Mouse (Mus musculus) midbrain, embryonic 14.5 days (tissue): ENCODE measurements around the gene Pde8a. TPM values are rescaled to one million over a fixed set of nuclear protein-coding genes. Genes with fewer than 3 reads are reported as not detected.

ENCODE experiments used
- ATAC-seq: fragments of 200-750 bp; cut with Nextera tagmentation; 2 replicates; pipeline ENCODE4 v1.8.0; 2017; ENCODE audit warnings: moderate number of reproducible peaks, moderate library complexity; ENCODE audit not compliant: low FRiP score, low TSS enrichment
- DNase-seq: peaks from one replicate; pipeline ENCODE4 v3.0.0-alpha.2; 2015
- H3K27ac ChIP-seq: fragments of 300-500 bp; sonication (generic); replicated peaks from 2 replicates; pipeline ENCODE4 v1.5.1; 2014; ENCODE audit warnings: mild to moderate bottlenecking, low read depth, low read length, moderate library complexity
- H3K27me3 ChIP-seq: fragments of 300-500 bp; sonication (generic); 2 replicates; pipeline ENCODE4 v1.6.1; 2014; ENCODE audit warnings: low read length, control low read depth, mixed read lengths; ENCODE audit not compliant: control insufficient read depth, insufficient read depth
- H3K36me3 ChIP-seq: fragments of 300-500 bp; sonication (generic); 2 replicates; pipeline ENCODE4 v1.6.1; 2014; ENCODE audit warnings: low read length, control low read depth; ENCODE audit not compliant: control insufficient read depth, insufficient read depth
- H3K4me1 ChIP-seq: fragments of 300-500 bp; sonication (generic); 2 replicates; pipeline ENCODE4 v1.6.1; 2014; ENCODE audit warnings: mild to moderate bottlenecking, antibody characterized with exemption, low read length, control low read depth; ENCODE audit not compliant: control insufficient read depth, insufficient read depth
- H3K4me2 ChIP-seq: fragments of 300-500 bp; sonication (generic); 2 replicates; pipeline ENCODE4 v1.6.1; 2014; ENCODE audit warnings: mild to moderate bottlenecking, low read length, moderate library complexity
- H3K4me3 ChIP-seq: fragments of 300-500 bp; sonication (generic); replicated peaks from 2 replicates; pipeline ENCODE4 v1.5.1; 2014; ENCODE audit warnings: low read depth, low read length
- H3K9ac ChIP-seq: fragments of 300-500 bp; sonication (generic); replicated peaks from 2 replicates; pipeline ENCODE4 v1.6.1; 2014; ENCODE audit warnings: mild to moderate bottlenecking, low read length, moderate library complexity
- H3K9me3 ChIP-seq: fragments of 300-500 bp; sonication (generic); 2 replicates; pipeline ENCODE4 v1.6.1; 2016; ENCODE audit warnings: low read length, control low read depth, mixed read lengths; ENCODE audit not compliant: control insufficient read depth
- WGBS: fragments of 180-500 bp; shearing (Covaris S2); extraction: QIAGEN DNeasy Blood & Tissue Kit; methylation state at CpG from one replicate; pipeline ENCODE4 v1.1.7; 2014; 5-methylcytosine and 5-hydroxymethylcytosine counted together
- polyA plus RNA-seq: library from polyadenylated mRNA; unstranded; fragments of >200 nt; fragmentation: Nextera tagmentation; extraction: Ambion mirVana; gene quantifications from 2 replicates; pipeline ENCODE4 v1.2.1, GENCODE M21; 2014

The Pde8a gene
- polyA plus RNA-seq, 1 experiment from 2014 or later, result 2.4 TPM

DNA sequence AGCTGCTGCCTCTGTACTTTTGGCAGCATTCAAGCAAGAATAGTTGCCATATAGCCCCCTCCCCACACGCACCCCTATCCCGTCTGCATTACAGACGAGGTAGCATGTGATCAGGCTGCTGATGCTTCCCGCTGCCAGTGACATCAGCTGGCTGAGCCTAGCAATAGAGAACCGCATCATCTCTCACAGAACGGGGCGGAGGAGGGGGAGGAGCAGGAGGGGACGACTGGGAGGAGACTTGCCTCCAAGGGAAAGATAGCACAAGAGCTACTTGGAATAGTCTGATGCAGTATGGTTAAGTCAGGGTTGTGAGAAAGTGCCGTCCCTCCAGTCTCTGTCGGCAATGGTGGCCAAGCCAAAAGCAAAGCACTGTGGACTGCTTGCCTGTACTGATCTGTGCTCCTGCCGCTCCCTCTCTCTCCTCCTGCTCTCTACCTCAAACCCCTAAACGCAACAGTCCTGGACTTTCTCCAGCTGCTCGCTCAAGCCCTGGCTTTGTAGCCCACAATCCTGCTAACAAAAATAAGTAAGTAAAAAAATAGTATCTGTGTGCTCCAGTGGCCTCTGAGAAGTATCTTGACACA, 159.0 kb downstream of the Pde8a start:
- Histone ChIP-seq H3K4me3 (peak overlapping the region; percentile 24), H3K27ac (no peak overlapping the region), H3K36me3 (no peaks in the 10 kb centered on the region), H3K9me3 (no peaks in the 10 kb centered on the region), H3K4me2 (peak overlapping the region; percentile 54), H3K4me1 (peaks cover 8% of the 10 kb centered on the region; the same call in 1 of the 2 replicates), H3K9ac (peak overlapping the region; percentile 50; the same call in 1 of the 2 replicates), H3K27me3 (no peaks in the 10 kb centered on the region)
- WGBS, result 7% methylated on average over 13 of the region's 13 CpGs
- DNase-seq (peak; percentile 84), ATAC-seq (peak; percentile 86)

DNA sequence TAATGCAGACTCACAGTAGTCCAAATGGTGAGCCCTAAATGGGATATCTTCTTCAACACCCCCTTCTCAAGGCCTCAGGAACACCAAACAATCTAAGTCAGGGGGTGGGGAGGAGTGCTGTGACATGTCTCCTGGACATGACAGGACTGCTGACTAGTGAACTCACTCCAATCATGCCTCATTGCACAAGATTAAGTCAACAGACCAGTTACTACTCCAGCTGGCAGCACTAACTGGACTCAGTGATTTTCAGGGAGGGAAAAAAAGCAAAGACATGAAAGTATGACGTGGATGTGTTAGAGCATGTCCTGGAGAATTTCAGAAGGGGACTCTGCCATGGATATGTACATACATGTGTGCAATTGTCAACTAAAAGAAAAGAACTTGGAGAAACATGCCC, 166.0 kb downstream of the Pde8a start:
- ATAC-seq, result no peak
- Histone ChIP-seq H3K27ac (no peak overlapping the region), H3K4me2 (no peak overlapping the region), H3K27me3 (no peaks in the 10 kb centered on the region), H3K36me3 (no peaks in the 10 kb centered on the region), H3K4me3 (no peak overlapping the region), H3K9ac (no peak overlapping the region), H3K9me3 (no peaks in the 10 kb centered on the region), H3K4me1 (no peaks in the 10 kb centered on the region)
- WGBS, result 80% methylated on average over 1 of the region's 1 CpGs
- no peak for DNase-seq

Other genes starting within 250 kb of the Pde8a start
- gene Zfp592, start 219.9 kb upstream of the Pde8a start, polyA plus RNA-seq, result 8.5 and 10.2 TPM in 2 replicates
- 0.07 and 0.12 TPM in 2 replicates for gene Alpk3, start 156.0 kb upstream of the Pde8a start, polyA plus RNA-seq
- not detected in 2 replicates for gene Slc28a1, start 98.8 kb upstream of the Pde8a start, polyA plus RNA-seq
- gene Rps17, start 131.7 kb downstream of the Pde8a start, polyA plus RNA-seq, result 695 and 865 TPM in 2 replicates
- gene Cpeb1, start 241.9 kb downstream of the Pde8a start, polyA plus RNA-seq, result 2.9 and 4.5 TPM in 2 replicates